Mouse (Mus musculus): Measurements from ENCODE around the gene Zfyve19.

DNA sequence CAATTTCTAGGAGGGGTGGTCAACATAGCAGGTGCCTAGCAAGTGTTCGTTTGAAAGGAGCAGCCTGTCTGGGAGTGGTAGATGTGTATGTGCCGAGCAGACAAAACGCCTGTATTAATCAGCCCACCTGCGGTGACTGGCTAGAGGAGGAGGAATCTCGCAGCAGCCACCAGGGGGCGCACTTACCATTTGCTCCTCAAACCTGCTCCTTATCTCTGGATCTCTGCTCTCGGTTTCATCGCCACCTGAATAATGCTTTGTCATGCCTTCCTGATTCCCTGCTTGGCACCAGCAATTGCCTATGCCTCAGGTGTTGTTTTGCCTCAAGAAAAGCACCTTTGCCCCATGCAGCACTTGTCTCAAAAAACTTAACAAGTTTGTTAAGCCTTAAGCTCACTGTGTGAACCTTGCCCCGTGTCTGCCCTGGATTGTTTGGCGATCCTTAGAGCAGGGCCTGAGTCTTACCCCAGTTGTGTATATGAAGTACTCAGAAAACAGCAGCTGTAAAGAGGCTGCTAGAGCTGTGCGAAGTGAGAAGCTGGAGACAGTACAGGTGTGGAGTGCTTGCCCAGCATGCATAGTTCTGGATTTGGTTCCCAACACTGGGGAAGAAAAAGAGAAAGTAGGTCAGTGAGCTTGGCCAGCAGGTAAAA is 42.5 kb downstream of the Zfyve19 start:
- no peak for TF ChIP-seq HCFC1 (IDR thresholded peaks at IDR 0.05; ENCODE audit: borderline replicate concordance, insufficient read depth, low read length)
- peak; percentile 84 for TF ChIP-seq MAFK (IDR thresholded peaks at IDR 0.05; ENCODE audit: insufficient read depth, low read depth, low read length)
- 0 out of 2 replicates have a peak, but pooled peaks have one; percentile 16 for TF ChIP-seq ZNF384 (IDR thresholded peaks at IDR 0.05; ENCODE audit: low read depth, low read length)
- no peak for TF ChIP-seq CHD2 (IDR thresholded peaks at IDR 0.05; ENCODE audit: low read depth, low read length)
- peak; percentile 64 for TF ChIP-seq ZC3H11A (IDR thresholded peaks at IDR 0.05; ENCODE audit: borderline replicate concordance, low read depth, low read length)
